Mouse (Mus musculus): Measurements from ENCODE around the gene Myo10. TPM values are rescaled to one million over a fixed set of nuclear protein-coding genes. Genes with fewer than 3 reads are reported as not detected.

Myo10 gene
- total RNA-seq (2017), result 0.38 to 1.3 TPM (median 1.2 TPM) in 3 replicates

DNA sequence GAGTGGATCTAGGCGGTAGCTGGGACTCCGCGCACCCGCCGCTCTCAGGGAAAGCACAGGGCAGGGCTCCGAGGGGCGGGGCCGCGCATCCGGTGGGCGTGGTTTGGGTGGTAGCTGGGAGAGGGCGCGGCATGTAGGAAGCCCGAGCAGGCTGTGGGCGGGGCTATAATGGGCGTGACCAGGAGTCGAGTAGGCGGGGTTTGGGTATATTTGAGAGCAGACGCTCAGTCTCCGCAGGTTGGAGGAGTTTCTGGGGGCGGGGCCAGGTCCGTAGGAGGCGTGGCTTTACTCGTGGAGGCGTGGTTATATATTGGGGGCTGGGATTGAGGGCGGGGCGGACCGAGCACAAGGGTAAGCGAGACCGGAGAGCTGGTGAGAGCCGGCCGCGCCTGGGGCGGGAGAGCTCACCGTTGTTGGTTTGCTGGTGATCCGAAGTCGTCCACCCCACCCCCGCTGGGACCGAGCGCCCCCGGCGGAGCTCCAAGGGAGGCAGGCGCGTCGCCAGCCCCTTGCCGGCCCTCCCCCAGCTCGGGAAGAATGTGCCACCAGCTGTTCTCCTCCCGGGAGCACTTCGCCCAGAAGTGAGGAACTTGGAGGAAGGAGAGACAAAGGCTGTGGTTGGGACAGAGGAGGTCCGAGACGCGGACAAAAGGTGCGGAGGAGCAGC is at the start of gene Myo10:
TSS of gene Myo10 (plus strand) at position 326 of the 667 bp plus-strand sequence.
- peak; percentile 92 for ATAC-seq (replicated peaks; ENCODE audit: insufficient number of reproducible peaks, low FRiP score, low TSS enrichment, poor library complexity, severe bottlenecking)

DNA sequence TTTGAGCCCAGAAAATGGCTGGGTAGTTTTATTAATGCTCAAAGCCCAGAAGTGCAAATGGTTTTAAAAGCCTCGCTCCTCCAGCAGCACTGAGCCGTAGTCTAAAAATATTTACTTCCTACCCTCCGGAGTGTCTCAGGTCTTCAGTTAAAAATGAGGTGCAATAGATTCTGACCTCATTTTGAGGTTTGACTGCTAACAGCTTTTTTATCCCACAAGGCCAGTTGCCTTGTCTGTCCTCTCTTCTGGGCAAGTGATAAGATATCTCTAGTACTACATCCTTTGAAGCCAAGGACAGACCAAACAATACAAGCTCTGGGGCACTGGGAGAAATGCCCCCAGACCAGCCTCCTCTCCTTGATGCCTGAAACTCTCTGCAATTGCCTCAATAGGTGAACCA is 49.2 kb upstream of the Myo10 start:
- ATAC-seq (replicated peaks; ENCODE audit: insufficient number of reproducible peaks, low FRiP score, low TSS enrichment, poor library complexity, severe bottlenecking), result no peak

- ATAC-seq (replicated peaks; ENCODE audit: insufficient number of reproducible peaks, low FRiP score, low TSS enrichment, poor library complexity, severe bottlenecking), result no peak
Observed at GRCm38 (mm10) chr15:25573876-25574601, 48.3 kb upstream of the Myo10 start.

DNA sequence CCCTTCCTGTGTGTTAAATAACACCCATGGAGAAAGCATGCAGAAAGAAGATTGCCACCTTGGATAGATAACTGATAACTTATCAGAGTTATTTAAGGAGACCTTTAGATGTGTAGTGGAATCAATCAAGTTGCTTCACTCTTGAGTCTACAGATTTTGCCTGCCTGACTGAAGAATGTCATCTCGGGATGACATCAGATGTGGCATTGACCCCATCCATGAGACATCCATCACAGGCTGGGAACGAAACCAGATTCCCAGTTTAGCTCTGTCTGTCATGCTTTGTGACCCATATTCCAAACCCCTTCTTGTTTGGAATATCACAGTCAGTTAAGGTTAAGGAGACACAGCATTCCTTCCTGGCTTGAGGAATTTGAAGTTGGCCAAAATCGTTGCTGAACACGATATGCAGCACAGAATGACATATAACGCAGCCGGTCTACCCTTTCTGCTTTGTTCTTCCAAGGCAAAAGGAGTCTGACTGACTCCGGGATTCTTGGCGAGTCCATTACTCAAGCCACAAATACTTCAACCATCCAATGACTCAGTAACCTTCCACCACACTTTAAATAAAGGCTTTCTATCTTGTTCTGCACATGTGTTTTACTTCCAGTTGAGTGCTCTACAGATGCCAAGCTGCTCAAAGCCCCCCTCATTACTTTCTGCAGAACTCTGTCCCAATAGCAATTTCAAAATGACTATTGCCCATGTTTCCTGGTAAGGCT is 44.8 kb upstream of the Myo10 start:
- no peak for ATAC-seq (replicated peaks; ENCODE audit: insufficient number of reproducible peaks, low FRiP score, low TSS enrichment, poor library complexity, severe bottlenecking)

DNA sequence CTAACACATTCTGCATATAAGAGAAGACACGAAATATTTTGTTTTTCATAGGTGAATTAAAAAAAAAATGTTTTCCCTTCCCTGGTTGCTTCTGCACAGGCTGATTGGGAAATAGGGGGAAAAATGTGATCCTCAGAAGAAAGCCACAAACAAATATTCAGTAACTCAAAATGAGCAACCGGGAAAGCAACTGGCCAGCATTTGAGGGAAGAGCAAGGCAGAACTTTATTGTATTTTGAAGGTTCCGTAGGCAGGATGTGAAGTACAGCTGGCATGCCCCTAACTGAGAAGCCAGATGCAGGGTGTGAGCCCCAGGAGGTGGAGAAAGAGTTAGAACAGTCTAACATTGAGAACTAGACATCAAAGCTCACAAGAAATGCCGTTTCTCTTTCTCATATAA is 44.0 kb upstream of the Myo10 start:
- no peak for ATAC-seq (replicated peaks; ENCODE audit: insufficient number of reproducible peaks, low FRiP score, low TSS enrichment, poor library complexity, severe bottlenecking)

- no peak for ATAC-seq (replicated peaks; ENCODE audit: insufficient number of reproducible peaks, low FRiP score, low TSS enrichment, poor library complexity, severe bottlenecking)
Observed at GRCm38 (mm10) chr15:25580731-25581130, 41.6 kb upstream of the Myo10 start.

DNA sequence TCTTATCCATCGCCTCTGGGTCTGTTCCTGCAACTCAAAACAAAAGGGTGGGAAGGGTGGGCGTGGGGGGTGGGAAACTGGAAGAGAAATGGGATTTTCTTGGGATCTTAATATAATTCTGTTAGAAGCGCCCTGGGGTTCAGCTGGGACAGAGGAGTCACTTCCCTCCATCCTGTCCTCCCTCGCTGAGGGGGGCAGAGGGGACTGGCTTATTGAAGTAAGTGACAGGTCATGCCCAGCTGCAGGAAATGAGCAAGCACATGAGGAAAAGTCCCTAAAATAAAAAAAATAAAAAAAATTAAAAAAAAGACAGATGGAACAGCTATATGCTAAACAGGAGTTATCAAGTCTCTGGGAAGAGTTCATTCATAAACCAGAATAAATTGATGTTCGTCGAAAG is 40.3 kb upstream of the Myo10 start:
- no peak for ATAC-seq (replicated peaks; ENCODE audit: insufficient number of reproducible peaks, low FRiP score, low TSS enrichment, poor library complexity, severe bottlenecking)

GRCm38 (mm10) chr15:25583361-25583760 is 39.0 kb upstream of the Myo10 start:
- ATAC-seq (replicated peaks; ENCODE audit: insufficient number of reproducible peaks, low FRiP score, low TSS enrichment, poor library complexity, severe bottlenecking), result no peak

GRCm38 (mm10) chr15:25586828-25587227 is 35.5 kb upstream of the Myo10 start:
- no peak for ATAC-seq (replicated peaks; ENCODE audit: insufficient number of reproducible peaks, low FRiP score, low TSS enrichment, poor library complexity, severe bottlenecking)

DNA sequence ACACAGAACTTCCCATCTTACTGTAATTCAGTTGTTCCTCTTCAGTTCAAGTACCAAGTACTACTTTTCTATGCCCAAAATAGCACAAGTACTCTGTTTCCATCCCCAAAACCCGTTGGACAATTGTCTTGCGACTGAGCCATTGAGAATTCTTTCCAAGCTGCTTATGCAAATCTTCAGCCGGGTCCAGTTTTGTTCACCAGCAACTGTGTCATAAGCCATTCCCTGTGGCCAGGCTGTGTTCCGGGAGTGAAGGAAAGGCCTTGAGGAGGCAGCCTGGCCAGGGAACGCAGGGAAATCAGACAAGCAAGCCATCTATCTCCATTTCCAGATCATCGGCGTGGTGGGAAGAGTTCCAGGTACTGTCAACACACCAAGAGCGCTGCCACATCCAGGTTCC is 34.4 kb upstream of the Myo10 start:
- no peak for ATAC-seq (replicated peaks; ENCODE audit: insufficient number of reproducible peaks, low FRiP score, low TSS enrichment, poor library complexity, severe bottlenecking)

GRCm38 (mm10) chr15:25589318-25589902 is 32.9 kb upstream of the Myo10 start:
- ATAC-seq (replicated peaks; ENCODE audit: insufficient number of reproducible peaks, low FRiP score, low TSS enrichment, poor library complexity, severe bottlenecking), result no peak

DNA sequence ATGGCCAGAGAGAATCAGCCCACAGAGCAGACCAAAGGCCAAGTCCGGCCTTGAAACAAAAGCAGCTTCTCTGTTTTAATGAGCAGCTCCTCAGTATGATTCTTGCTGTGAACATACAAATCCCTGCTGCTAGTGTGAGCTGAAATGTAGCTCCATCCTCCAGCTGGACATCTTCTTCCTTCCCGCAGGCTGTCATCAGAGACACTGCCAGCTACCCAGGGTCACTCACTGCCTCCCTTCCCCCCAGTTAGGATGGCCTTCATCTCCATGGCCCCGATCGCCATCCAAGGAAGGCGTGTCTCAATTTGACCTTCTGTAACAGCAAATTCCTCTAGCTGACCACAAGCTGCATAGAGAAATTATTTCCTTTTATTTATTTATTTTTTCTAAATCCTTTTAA is 32.4 kb upstream of the Myo10 start:
- no peak for ATAC-seq (replicated peaks; ENCODE audit: insufficient number of reproducible peaks, low FRiP score, low TSS enrichment, poor library complexity, severe bottlenecking)

DNA sequence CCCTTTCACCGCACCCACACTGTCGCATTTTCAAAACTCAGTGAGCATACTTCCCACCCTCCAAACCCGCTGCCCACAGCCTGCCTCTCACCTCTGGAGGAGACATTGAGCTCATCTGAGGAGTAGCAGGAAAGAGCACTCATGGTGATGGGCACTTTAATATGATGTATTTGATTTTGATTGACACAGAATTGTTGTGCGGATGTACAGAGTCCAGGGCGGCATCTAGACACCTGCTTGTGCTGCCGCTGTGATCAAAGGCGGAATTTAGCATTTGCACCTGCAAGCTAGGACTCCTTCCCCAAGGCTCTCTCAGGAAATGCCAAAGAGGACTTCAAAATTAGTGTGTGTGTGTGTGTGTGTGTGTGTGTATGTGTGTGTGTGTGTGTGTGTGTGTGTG is 31.4 kb upstream of the Myo10 start:
- no peak for ATAC-seq (replicated peaks; ENCODE audit: insufficient number of reproducible peaks, low FRiP score, low TSS enrichment, poor library complexity, severe bottlenecking)

- no peak for ATAC-seq (replicated peaks; ENCODE audit: insufficient number of reproducible peaks, low FRiP score, low TSS enrichment, poor library complexity, severe bottlenecking)
Observed at GRCm38 (mm10) chr15:25591964-25592363, 30.4 kb upstream of the Myo10 start.

DNA sequence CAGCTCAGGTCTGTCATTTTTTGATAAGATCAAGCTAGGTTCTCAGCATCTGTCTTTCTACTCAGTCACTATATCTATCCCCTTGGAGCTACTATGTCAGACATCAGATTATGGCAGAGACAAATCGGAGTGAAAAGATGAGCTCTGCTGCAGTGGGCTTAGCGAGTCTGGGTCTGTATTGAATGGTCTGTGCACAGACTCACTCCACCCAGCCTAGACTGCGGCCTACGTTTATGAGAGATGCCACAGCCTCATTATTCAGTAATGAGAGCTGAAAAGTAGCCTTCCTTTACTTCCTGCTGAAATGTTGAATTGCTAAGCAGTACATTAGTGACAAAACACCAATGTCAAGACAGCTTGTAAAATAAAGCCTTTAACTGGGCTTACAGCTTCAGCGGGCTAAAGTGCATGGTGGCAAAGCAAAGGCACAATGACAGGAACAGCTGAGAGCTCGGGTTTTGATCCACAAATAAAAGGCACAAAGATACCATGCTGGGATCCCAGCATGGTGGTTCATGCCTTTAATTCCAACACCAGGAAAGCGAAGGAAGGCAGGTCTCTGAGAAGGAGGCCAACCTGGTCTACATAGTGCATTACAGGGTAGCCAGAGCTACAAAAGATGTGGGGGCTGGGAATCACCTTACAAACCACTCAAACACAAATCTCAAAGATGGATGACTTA is 28.7 kb upstream of the Myo10 start:
- no peak for ATAC-seq (replicated peaks; ENCODE audit: insufficient number of reproducible peaks, low FRiP score, low TSS enrichment, poor library complexity, severe bottlenecking)

- ATAC-seq (replicated peaks; ENCODE audit: insufficient number of reproducible peaks, low FRiP score, low TSS enrichment, poor library complexity, severe bottlenecking), result no peak
Observed at GRCm38 (mm10) chr15:25598313-25598712, 24.0 kb upstream of the Myo10 start.

- ATAC-seq (replicated peaks; ENCODE audit: insufficient number of reproducible peaks, low FRiP score, low TSS enrichment, poor library complexity, severe bottlenecking), result no peak
Observed at GRCm38 (mm10) chr15:25602306-25602705, 20.0 kb upstream of the Myo10 start.

- ATAC-seq (replicated peaks; ENCODE audit: insufficient number of reproducible peaks, low FRiP score, low TSS enrichment, poor library complexity, severe bottlenecking), result no peak
Observed at GRCm38 (mm10) chr15:25603286-25603685, 19.0 kb upstream of the Myo10 start.

- ATAC-seq (replicated peaks; ENCODE audit: insufficient number of reproducible peaks, low FRiP score, low TSS enrichment, poor library complexity, severe bottlenecking), result no peak
Observed at GRCm38 (mm10) chr15:25604231-25604630, 18.1 kb upstream of the Myo10 start.

Data from monocyte, adult 5-6 weeks (primary cell).